Mouse (Mus musculus) spleen, postnatal 4 days (tissue): ENCODE data around the gene Sorbs1.

Experiments used
- DNase-seq, 2 experiments: peaks; one replicate each; pipeline ENCODE4 v3.0.0; 2022; ENCODE audit warnings: low spot score in 2 of 2

Sorbs1 gene

DNA sequence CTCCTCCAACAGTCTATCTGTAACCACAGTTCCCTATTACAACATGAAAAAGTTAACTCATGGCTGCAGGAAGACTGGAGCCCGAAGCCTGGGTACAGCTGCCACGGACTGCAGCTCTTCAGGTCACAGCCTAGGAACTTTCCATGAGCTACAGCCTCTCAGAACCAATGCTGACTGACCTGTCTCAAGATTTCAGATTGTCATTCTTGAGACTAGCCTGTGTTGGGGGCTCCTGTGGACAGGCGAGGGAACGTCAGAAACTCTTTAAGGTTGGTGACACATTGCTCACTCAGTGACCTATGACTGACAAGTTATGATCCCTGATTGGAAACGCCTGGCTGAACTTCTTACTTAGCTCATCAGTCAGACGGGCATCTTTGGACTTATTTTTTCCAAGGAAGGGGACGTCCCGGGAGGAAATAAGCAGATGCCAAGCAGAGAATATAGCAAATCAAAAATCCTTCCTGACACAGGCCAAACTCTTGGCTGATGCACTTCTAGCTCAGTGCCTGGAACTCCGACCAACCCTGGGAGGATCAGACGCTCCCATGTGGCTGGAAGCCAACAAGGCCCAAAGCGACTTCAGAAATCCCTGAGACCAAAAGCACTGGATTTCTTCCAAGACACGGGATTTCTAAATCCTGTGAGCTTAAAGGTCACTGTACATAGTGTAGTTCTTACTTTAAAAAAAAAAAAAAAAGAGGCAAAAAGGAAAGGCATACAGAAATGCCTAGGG, 76.9 kb downstream of the Sorbs1 start:
- DNase-seq, result no peak

GRCm38 (mm10) chr19:40435797-40436196, 77.8 kb downstream of the Sorbs1 start:
- no peak for DNase-seq

DNA sequence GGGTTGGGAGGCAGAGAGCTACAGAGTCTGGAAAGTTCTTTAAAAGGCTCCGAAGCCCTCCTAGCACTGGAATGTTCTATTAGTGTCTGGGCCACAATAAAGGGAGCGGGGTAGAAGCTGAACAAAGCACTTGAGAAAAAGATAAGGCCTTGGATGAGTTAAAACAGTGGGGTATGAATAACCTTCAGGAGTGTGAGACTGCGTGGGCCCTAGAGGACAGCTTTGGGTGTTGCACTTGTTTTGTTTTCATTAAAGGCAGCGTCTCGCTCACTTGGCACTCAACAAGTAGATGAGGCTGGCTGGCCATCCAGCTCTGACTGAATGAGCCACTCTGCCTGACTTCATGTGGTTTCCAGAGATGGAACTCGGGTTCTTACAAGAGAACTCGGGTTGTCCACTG, 78.5 kb downstream of the Sorbs1 start:
- DNase-seq, result no peak

GRCm38 (mm10) chr19:40434042-40434869, 79.3 kb downstream of the Sorbs1 start:
- DNase-seq, result no peak

- DNase-seq, result no peak
Measured at GRCm38 (mm10) chr19:40433316-40433912, 80.2 kb downstream of the Sorbs1 start.

- DNase-seq, result no peak
Measured at GRCm38 (mm10) chr19:40431969-40432368, 81.6 kb downstream of the Sorbs1 start.

DNA sequence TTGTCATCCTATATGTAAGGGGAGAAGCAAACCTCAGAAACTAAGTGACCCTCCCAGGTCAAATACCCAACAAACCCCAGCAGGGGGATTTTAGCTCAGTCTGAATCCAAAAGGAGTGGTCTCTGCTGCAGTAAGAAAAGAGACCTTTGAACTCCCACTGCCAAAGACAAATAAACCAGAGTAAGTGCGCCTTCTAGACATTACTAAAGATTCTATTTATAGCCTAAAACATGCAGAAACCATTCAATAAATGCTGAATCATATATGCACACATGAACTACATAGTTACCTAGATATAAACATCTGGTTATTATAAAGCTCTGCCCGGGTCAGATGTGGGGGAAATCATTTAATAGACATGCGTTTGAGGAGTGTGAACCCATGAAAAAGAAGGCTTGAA, 84.0 kb downstream of the Sorbs1 start:
- DNase-seq, result no peak

GRCm38 (mm10) chr19:40429169-40429568, 84.4 kb downstream of the Sorbs1 start:
- DNase-seq, result no peak

- DNase-seq, result no peak
Measured at GRCm38 (mm10) chr19:40426103-40426960, 87.2 kb downstream of the Sorbs1 start.

GRCm38 (mm10) chr19:40425326-40425725, 88.3 kb downstream of the Sorbs1 start:
- DNase-seq, result no peak

GRCm38 (mm10) chr19:40421037-40421436, 92.5 kb downstream of the Sorbs1 start:
- no peak for DNase-seq

- DNase-seq, result no peak
Measured at GRCm38 (mm10) chr19:40419315-40419714, 94.3 kb downstream of the Sorbs1 start.

DNA sequence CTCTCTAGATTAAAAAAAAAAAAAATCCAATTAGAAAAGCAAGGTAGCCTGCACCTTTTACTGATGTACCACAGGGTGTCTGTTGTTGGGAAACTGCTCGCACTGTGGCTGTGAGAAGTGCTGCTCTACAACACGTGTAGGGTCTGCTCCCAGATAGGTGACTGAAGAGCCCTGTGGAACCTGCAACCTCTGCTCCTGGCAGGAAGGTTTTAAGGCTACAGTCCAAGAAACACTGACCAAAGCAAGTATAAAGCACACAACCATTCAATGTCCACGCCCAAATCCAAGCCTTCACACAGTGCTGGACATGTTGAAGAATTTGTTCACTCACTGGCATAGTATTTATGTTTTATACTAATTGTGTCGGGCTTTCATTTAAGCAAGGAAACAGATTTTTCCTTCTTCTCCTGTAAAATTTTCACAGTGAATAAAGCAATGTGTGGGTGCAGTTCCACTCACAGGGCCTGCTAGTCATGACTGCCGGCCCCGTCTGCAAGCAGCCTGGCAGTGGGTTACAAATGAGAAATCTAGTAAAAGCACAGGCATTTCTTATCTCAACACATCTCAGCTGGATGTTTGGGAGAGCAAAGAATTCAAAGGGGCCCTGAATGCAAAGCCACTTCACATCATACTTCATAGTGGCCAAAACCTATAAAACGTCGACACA, 96.3 kb downstream of the Sorbs1 start:
- no peak for DNase-seq

- no peak for DNase-seq
Measured at GRCm38 (mm10) chr19:40415725-40416124, 97.9 kb downstream of the Sorbs1 start.

GRCm38 (mm10) chr19:40414798-40415475, 98.6 kb downstream of the Sorbs1 start:
- no peak for DNase-seq

- no peak for DNase-seq
Measured at GRCm38 (mm10) chr19:40414386-40414785, 99.2 kb downstream of the Sorbs1 start.

DNA sequence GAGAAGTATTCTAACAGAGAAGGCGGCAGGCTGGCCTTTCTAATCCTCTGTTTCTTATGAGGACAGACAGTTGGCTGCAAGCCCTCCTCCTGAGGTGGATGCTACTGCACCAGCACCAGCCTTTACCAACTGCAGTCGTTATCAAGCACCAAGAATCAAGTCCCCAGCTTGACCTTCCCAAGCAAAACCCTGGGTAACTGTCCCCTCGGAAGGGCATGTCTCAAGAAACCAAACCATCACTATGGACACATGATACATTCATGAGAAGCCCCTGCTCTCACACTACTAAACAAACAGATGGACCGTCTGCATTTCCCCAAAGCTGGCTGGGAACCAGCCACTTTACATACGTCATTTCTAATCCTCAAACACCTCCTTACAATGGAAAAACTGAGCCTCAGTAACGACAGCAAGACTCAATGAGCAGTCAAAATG, 102.2 kb downstream of the Sorbs1 start:
- DNase-seq, result no peak

GRCm38 (mm10) chr19:40410511-40410910, 103.1 kb downstream of the Sorbs1 start:
- no peak for DNase-seq

GRCm38 (mm10) chr19:40410109-40410508, 103.5 kb downstream of the Sorbs1 start:
- DNase-seq, result no peak

DNA sequence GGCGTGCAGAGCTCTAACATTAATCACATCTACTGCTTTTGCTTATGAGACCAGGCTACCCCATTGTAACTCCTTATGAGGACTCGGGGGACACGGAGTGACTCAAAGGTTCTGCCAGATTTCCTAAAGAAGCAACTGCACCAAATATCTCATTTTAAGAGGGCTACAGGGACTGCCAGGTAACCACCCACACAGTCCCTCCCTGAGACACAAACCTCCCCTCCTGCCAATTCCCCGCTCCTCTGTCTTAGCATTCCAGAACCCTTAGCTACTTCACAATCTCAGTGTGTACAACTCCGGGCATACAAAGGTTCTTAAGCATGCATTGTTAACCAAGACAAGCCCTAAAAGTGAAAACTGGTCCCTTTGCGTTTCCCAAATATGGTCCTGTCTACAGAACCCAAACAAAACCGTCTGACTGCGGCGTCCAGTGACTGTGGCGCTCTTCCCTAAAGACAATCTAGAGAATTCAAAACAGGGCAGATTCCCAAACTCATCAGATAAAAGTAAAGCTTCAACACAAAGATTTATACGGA, 104.0 kb downstream of the Sorbs1 start:
- DNase-seq, result no peak
